Mouse (Mus musculus) thymus, postnatal 0 days (tissue): ENCODE measurements around the gene Pik3cb. TPM values are rescaled to one million over a fixed set of nuclear protein-coding genes. Genes with fewer than 3 reads are reported as not detected.

Experiments
- DNase-seq: peaks from one replicate; pipeline ENCODE4 v3.0.0-alpha.2; 2015; ENCODE audit warnings: low spot score
- polyA plus RNA-seq: library from polyadenylated mRNA; unstranded; fragments of >200 nt; fragmentation: Nextera tagmentation; extraction: Ambion mirVana; gene quantifications from 2 replicates; pipeline ENCODE4 v1.2.1, GENCODE M21; 2015

The Pik3cb gene
- polyA plus RNA-seq, 1 experiment from 2014 or later: 1.2 TPM

DNA sequence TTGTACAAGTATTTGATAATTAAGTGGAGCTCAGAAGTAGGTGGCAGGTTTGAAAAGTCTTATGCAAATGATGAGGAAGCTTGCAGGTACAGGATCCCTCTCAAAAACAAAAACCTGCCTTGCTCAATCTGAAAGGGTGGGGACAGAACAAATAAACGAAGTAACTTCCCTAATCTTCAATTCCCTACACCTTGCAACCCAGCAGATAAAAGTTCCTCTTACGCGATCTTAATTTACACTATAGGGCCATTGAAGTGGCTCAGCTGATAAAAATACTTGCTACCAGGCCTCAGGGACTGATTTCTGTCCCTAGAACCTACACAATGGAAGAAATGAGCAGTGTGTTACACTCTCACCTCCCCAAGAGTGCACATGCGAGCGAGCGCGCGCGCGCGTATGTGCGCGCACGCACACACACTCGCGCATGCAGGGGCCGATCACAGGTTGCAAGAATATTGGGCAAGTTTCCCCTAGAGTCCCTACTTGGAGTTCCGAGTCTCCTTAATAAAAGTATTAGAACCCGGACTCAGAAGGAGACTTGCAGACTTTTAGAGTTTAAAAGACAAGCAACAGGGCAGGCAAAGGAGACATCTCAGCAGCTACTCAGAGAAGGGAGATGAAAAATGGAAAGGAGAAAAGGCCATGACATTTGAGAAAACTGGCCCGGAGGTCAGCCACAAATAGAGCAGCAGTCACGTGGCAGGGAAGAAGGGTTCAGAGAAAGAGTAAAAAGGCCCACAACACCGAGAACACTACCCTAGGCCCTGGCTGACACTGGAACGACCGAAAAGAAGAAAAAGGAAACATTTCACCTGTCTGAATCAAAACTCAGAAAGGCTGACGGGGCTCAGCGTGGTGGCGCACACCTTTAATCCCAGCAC is 6.7 kb upstream of the Pik3cb start:
- DNase-seq: no peak

- no peak for DNase-seq
Measured at GRCm38 (mm10) chr9:99145756-99146155, 5.3 kb upstream of the Pik3cb start.

GRCm38 (mm10) chr9:99144416-99144989 is 4.1 kb upstream of the Pik3cb start:
- no peak for DNase-seq

- no peak for DNase-seq
Measured at GRCm38 (mm10) chr9:99141618-99142017, 1.2 kb upstream of the Pik3cb start.

- no peak for DNase-seq
Measured at GRCm38 (mm10) chr9:99141171-99141570, 750 bp upstream of the Pik3cb start.

DNA sequence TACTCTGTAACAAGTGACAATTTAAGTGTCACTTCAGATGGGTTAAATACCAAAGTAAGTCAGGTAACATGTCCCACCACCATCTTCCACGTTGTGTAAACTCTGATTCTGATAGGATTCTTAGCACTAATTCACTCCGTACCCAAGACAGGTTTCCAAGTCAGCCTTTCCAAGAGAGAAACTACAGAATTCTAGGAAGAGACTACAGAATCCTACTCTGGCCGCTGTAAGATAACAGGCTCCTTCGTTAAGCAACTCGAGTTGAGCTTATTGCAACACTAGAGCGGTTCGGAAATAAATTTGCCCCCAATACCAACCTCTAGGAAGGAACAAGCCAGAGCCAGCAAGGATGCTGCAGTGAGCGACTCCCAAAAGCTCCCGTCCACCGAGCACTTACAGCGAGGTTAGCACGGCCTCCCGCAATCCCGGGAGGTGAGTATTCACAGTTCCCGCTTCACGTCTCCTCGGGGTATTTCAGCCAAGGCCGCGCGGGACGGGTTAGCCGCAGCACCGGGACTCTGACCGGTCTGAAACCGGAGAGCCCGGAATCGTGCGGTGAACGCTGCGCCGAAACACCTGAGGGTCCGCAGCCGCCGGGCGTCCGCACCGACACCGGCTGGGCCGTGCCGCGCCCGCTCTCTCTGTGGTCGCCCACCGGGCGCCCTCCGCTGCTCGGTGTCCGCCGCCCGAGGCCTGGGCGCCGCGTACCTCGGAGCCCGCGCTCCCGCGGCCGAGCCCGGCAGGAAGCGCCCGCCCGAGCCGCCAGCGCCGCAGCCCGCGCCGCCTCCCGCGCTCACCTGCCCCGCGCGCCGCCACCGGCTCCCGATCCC is 1.0 kb downstream of the Pik3cb start:
- no peak for DNase-seq

DNA sequence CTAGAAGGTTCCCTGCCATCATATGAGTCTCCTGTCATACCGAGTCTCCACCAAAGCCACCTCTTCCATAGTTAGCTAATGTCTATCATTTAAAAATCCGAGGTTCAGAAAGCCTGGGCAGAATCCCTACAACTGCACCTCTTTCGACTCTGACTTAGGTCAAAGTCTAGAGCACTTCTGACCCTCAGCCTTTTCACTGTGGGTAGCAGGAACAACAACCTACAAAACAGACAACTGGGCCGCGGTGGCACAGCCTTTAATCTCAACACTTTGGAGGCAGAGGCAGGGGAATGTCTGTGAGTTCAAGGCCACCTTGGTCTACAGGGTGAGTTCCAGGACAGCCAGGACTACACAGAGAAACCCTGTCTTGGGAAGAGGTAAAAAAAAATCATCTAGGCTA is 3.1 kb downstream of the Pik3cb start:
- no peak for DNase-seq

DNA sequence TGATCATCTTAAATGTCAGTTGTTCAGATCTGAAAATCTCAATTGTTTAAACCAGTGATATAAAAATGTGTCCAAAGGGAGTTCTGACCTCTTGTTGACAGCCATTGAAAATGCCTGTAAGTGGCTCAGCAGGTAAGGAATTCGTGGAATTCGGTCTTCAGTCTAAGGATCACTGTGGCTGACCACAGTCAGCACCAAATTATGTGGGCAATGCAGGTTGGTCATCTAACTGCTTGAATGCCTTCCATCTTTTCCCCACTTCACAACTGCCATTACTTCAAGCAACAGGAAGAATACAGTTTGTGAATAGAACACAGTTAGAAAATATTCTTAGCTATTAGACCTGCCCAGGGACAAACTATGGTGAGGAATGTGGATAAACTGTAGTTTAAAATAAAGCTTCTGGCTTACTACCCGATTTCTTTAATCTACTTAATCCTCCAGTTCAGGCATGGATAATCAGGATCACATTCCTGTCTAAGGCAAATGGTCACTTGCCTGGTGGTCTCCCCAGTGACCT is 8.4 kb downstream of the Pik3cb start:
- no peak for DNase-seq

DNA sequence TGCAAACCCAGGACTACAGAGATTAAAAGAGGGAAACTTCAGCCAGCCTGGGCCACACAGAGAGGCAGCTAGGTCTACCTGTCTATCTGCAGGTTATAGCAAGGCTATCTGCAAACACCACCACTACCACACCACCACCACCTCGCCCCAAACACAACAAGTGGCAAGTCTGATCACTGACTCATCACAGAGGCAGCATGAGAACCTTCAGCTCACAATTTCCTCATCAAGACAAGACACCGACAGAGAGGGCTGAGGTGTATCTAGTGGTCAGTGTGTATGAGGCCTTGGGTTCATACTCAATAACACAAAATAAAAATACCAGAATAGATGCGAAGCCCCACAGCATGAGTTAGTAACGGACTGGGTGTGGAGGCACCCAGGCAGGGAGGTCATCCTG is 9.3 kb downstream of the Pik3cb start:
- no peak for DNase-seq

DNA sequence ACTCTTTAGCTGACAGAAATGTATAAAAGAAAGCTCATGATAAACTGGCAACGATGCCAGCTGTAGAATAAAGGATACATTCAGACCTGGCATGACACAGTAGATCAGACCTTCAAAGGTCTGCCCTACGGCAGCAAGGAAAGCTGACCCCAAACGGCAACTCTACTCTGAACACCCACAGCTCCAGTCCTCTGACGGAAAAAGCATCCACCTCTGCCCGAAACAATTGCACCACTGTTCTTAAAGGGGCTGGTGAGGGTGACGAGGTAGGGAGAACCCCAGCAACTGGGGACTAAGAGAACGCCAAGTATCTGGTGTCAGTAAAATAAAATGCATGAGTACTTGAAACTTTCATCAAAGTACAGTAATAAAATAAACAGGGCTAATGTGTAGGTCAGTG is 12.8 kb downstream of the Pik3cb start:
- no peak for DNase-seq

DNA sequence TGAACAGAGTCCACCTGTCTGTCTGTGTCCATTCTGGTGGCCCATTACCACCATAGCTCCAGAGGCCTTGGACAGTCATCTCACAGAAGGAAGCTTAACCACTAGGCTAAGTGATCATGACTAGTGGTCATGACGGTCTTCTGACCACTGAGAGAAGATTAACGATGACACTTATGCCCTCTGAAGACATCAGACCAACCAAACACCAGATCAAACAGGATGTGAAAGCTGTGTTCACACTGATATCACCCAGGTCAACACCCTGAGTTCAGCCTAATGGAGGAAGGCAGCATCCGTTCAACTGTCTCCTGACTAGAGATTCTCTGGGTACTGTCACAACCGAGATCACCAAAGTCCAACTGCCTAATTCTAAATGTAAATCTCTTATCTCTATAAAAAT is 17.7 kb downstream of the Pik3cb start:
- DNase-seq: no peak

DNA sequence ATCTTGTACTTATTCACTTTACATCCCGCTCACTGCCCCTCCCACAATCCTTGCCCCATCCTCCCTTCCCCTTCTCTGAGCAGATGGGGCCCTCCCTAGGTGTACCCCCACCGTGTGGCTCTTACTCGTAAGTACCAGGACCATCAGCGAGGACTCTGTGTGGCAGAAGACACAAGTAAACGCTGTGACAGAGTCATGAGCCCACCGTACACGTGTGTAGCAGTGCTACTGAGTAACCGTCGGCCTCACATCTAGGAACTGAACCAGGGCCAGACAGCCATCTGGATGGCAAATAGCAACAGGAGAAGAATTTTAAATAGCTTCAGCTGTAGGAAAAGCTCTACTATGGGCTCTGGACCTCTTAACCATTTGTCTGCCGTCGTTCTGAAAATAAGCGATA is 28.0 kb downstream of the Pik3cb start:
- DNase-seq: no peak

DNA sequence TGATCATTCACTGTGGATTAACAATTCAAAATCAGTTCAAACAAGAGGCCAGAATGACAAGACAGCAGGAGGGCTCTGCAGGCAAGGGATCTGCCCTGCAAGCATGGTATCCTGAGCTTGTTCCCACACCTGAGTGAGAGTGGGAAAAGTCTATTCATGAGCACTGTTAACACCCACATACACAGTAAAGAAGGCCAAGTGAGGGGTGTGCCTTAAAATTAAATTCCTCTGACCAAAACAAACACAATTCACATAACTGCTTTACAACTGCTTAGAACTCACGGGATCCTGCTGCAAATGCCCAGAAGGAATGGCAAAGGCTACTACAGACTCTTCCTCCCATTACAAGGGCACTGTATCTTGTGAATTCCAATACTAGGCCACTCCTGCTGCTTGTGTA is 29.3 kb downstream of the Pik3cb start:
- DNase-seq: no peak

- no peak for DNase-seq
Measured at GRCm38 (mm10) chr9:99110213-99110612, 30.2 kb downstream of the Pik3cb start.

GRCm38 (mm10) chr9:99109585-99109984 is 30.8 kb downstream of the Pik3cb start:
- DNase-seq: no peak

DNA sequence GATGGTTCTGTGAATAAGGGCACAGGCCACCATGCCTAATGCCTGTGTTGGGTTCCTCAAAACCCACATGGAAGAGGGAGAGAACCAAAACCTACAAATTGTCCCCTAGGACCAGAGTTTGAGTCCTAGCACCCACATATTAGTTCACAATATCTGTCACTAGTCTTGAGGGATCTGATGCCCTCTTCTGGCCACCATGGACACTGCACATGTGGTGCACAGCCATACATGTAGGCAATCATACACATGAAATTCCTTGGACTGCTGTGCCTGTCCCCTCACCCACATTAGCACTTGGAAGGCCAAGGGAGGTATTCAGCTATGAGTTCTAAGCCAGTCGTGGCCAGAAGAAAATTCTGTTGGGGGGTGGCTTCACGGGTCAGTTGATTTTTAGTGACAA is 36.0 kb downstream of the Pik3cb start:
- no peak for DNase-seq

DNA sequence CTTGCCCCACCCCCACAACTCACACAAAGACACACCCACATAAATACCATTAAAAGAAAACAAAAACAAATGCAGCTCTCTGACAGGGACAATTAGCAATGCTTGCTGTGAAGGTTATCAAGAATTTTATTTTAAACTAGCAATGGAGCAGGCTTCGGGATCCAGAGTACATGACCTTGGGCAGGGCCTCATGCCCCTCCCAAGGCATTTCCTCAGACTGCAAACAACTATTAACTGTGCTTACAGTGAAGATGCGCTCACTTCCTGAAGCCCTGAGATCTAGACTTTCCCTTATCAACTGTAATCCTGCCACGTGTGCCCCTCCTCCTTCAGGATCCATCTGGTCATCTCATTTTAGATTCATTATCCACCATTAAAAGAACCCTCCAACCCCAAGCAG is 36.6 kb downstream of the Pik3cb start:
- no peak for DNase-seq

- DNase-seq: no peak
Measured at GRCm38 (mm10) chr9:99098482-99099129, 41.8 kb downstream of the Pik3cb start.

DNA sequence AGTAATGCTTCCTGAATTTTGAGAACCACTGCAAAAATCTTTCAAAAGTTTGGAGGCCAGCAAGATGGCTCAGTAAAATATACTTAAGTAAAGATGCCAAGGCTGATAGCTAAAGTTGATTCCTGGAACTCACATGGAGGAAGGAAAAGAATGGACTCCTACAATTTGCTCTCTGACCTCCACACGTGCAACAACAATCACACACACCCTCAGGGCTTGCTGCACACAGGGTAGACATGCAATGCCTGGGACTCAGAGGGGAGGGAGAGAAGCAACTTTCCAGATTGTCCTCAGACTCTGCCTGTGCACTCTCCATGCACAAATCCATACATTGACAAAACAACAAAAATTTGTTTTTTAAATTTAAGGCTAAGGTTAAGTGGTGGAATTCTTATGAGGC is 42.8 kb downstream of the Pik3cb start:
- DNase-seq: no peak

DNA sequence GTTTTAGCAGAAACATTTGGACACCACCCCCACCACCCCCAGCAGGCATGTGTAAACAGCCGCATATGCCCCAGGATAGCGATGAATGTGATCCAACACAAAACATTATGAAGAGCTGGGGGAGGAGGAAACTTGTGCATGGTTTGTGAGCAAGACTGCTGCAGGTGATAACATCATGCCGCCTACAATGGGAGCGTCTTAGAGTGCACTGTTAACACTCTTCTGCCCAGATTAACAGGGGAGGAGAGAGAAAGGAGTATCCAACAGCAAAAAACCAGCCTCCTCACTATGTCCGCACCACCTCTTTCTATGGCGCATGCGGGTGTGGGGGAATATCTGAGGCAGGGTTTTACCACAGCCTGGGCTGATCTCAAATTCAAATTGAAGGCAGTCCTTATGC is 45.2 kb downstream of the Pik3cb start:
- DNase-seq: no peak

GRCm38 (mm10) chr9:99090546-99090945 is 49.9 kb downstream of the Pik3cb start:
- DNase-seq: no peak
